Mouse (Mus musculus) frontal cortex, adult 2 months (tissue): Measurements from ENCODE around the gene Cog7. TPM values are rescaled to one million over a fixed set of nuclear protein-coding genes. Genes with fewer than 3 reads are reported as not detected.

Source experiments
- polyA plus RNA-seq: library from polyadenylated mRNA; depleted of rRNA; stranded (reverse); fragments of >200 nt; gene quantifications from 2 replicates; pipeline ENCODE4 v1.2.3, GENCODE M21; 2012; rRNA removed

Gene Cog7
- polyA plus RNA-seq, 1 experiment = 33.4 TPM

Other genes with a start within 250 kb of the Cog7 start
- 0.04 and 0.10 TPM in 2 replicates for gene Scnn1g, start 247.2 kb downstream of the Cog7 start, polyA plus RNA-seq
- 0.22 and 0.27 TPM in 2 replicates for gene Scnn1b, start 116.7 kb downstream of the Cog7 start, polyA plus RNA-seq
- 29.2 and 34.3 TPM in 2 replicates for gene Gga2, start 39.5 kb upstream of the Cog7 start, polyA plus RNA-seq
- 40.0 and 42.5 TPM in 2 replicates for gene Ubfd1, start 85.5 kb upstream of the Cog7 start, polyA plus RNA-seq
- 5.6 and 6.0 TPM in 2 replicates for gene Ears2, start 85.6 kb upstream of the Cog7 start, polyA plus RNA-seq
- 231 and 248 TPM in 2 replicates for gene Ndufab1, start 120.2 kb upstream of the Cog7 start, polyA plus RNA-seq
- 1.7 and 2.1 TPM in 2 replicates for gene Palb2, start 151.3 kb upstream of the Cog7 start, polyA plus RNA-seq
- 121 and 123 TPM in 2 replicates for gene Dctn5, start 151.3 kb upstream of the Cog7 start, polyA plus RNA-seq
- 3.1 and 3.4 TPM in 2 replicates for gene Plk1, start 177.7 kb upstream of the Cog7 start, polyA plus RNA-seq
- gene Ern2, start 204.5 kb upstream of the Cog7 start, polyA plus RNA-seq = 0.17 and 0.20 TPM in 2 replicates
- gene Chp2, start 237.8 kb upstream of the Cog7 start, polyA plus RNA-seq = 2.2 and 2.7 TPM in 2 replicates